Mouse (Mus musculus) forebrain, embryonic 13.5 days (tissue): Measurements from ENCODE around the gene Mgat2. TPM values are rescaled to one million over a fixed set of nuclear protein-coding genes. Genes with fewer than 3 reads are reported as not detected.
"Not testable (repeated sequence)": the region's sequence is repeated elsewhere in the genome, so short reads cannot be mapped to it uniquely, and the experiment has no call there.

Source experiments
- ATAC-seq: fragments of 200-750 bp; cut with Nextera tagmentation; 2 replicates; pipeline ENCODE4 v1.8.0; 2017
- H3K27ac ChIP-seq: fragments of 300-500 bp; sonication (generic); 2 replicates; pipeline ENCODE4 v1.5.1; 2015; ENCODE audit warnings: inconsistent platforms, mild to moderate bottlenecking, moderate library complexity
- H3K27me3 ChIP-seq: fragments of 300-500 bp; sonication (generic); 2 replicates; pipeline ENCODE4 v1.6.1; 2015; ENCODE audit warnings: mild to moderate bottlenecking, inconsistent platforms
- H3K36me3 ChIP-seq: fragments of 300-500 bp; sonication (generic); 2 replicates; pipeline ENCODE4 v1.6.1; 2015; ENCODE audit warnings: mild to moderate bottlenecking, inconsistent platforms; ENCODE audit not compliant: poor library complexity, severe bottlenecking
- H3K4me1 ChIP-seq: fragments of 300-500 bp; sonication (generic); 2 replicates; pipeline ENCODE4 v1.6.1; 2015; ENCODE audit warnings: inconsistent platforms
- H3K4me2 ChIP-seq: fragments of 300-500 bp; sonication (generic); 2 replicates; pipeline ENCODE4 v1.6.1; 2015; ENCODE audit warnings: inconsistent platforms, mild to moderate bottlenecking, moderate library complexity
- H3K4me3 ChIP-seq: fragments of 300-500 bp; sonication (generic); 2 replicates; pipeline ENCODE4 v1.5.1; 2015; ENCODE audit warnings: mild to moderate bottlenecking, inconsistent platforms
- H3K9ac ChIP-seq: fragments of 300-500 bp; sonication (generic); 2 replicates; pipeline ENCODE4 v1.6.1; 2015; ENCODE audit warnings: mild to moderate bottlenecking, inconsistent platforms
- H3K9me3 ChIP-seq: fragments of 300-500 bp; sonication (generic); replicated peaks from 2 replicates; pipeline ENCODE4 v1.6.1; 2016; ENCODE audit warnings: inconsistent platforms
- WGBS: fragments of 180-500 bp; shearing (Covaris S2); methylation state at CpG from one replicate; pipeline ENCODE4 v1.1.7; 2015; 5-methylcytosine and 5-hydroxymethylcytosine counted together
- polyA plus RNA-seq: library from polyadenylated mRNA; unstranded; fragments of >200 nt; fragmentation: Nextera tagmentation; extraction: Ambion mirVana; gene quantifications from 2 replicates; pipeline ENCODE4 v1.2.1, GENCODE M21; 2015

Mgat2 gene
- polyA plus RNA-seq, result 28.6 and 29.3 TPM in 2 replicates

- Histone ChIP-seq H3K27ac (peak within 1 kb of the TSS; percentile 84), H3K4me2 (peak within 1 kb of the TSS; percentile 98), H3K4me1 (peaks cover 32% of the 10 kb centered on the region), H3K36me3 (peaks cover 25% of the 10 kb centered on the region), H3K4me3 (peak within 1 kb of the TSS; percentile 89), H3K9ac (peak within 1 kb of the TSS; percentile 84), H3K9me3 (no peaks in the 10 kb centered on the region), H3K27me3 (no peaks in the 10 kb centered on the region)
- ATAC-seq, result peak; percentile 100
- under 1% methylated on average over 82 of the region's 84 CpGs for WGBS
Measured at GRCm38 (mm10) chr12:69183583-69184308, at the start of gene Mgat2, which contains the start of gene Rpl36al. Mgat2 (plus strand) TSS chr12:69184157. Rpl36al (minus strand) TSS chr12:69184083.

- no peak overlapping the region for H3K27ac ChIP-seq
- H3K36me3 ChIP-seq, result no peaks in the 10 kb centered on the region
- no peaks in the 10 kb centered on the region for H3K9me3 ChIP-seq
- no peak overlapping the region for H3K9ac ChIP-seq
- no peak for ATAC-seq
- H3K4me1 ChIP-seq, result no peaks in the 10 kb centered on the region
- no peaks in the 10 kb centered on the region for H3K27me3 ChIP-seq
- no peak overlapping the region for H3K4me2 ChIP-seq
- WGBS, result 91% methylated on average over 3 of the region's 3 CpGs
- H3K4me3 ChIP-seq, result no peak overlapping the region
Measured at GRCm38 (mm10) chr12:69139201-69139600, 44.8 kb upstream of the Mgat2 start.

- 92% methylated on average over 7 of the region's 7 CpGs for WGBS
- Histone ChIP-seq H3K4me2 (no peak overlapping the region), H3K4me1 (no peaks in the 10 kb centered on the region), H3K9me3 (no peaks in the 10 kb centered on the region), H3K36me3 (no peaks in the 10 kb centered on the region), H3K27me3 (no peaks in the 10 kb centered on the region), H3K9ac (no peak overlapping the region), H3K4me3 (no peak overlapping the region), H3K27ac (no peak overlapping the region)
- no peak for ATAC-seq
Measured at GRCm38 (mm10) chr12:69139841-69140240, 44.1 kb upstream of the Mgat2 start.

GRCm38 (mm10) chr12:69143460-69143859, 40.5 kb upstream of the Mgat2 start:
- ATAC-seq, result no peak
- Histone ChIP-seq H3K27ac (no peak overlapping the region), H3K36me3 (no peaks in the 10 kb centered on the region), H3K9me3 (no peaks in the 10 kb centered on the region), H3K4me2 (no peak overlapping the region), H3K4me1 (no peaks in the 10 kb centered on the region), H3K27me3 (no peaks in the 10 kb centered on the region), H3K4me3 (no peak overlapping the region), H3K9ac (no peak overlapping the region)
- 71% methylated on average over 6 of the region's 6 CpGs for WGBS

GRCm38 (mm10) chr12:69147166-69147735, 36.7 kb upstream of the Mgat2 start:
- H3K36me3 ChIP-seq, result no peaks in the 10 kb centered on the region
- no peaks in the 10 kb centered on the region for H3K4me1 ChIP-seq
- ATAC-seq, result no peak
- H3K4me2 ChIP-seq, result no peak overlapping the region
- no peak overlapping the region for H3K9ac ChIP-seq
- WGBS, result 92% methylated on average over 5 of the region's 5 CpGs
- no peaks in the 10 kb centered on the region for H3K27me3 ChIP-seq
- H3K4me3 ChIP-seq, result no peak overlapping the region
- H3K9me3 ChIP-seq, result no peaks in the 10 kb centered on the region
- H3K27ac ChIP-seq, result no peak overlapping the region

DNA sequence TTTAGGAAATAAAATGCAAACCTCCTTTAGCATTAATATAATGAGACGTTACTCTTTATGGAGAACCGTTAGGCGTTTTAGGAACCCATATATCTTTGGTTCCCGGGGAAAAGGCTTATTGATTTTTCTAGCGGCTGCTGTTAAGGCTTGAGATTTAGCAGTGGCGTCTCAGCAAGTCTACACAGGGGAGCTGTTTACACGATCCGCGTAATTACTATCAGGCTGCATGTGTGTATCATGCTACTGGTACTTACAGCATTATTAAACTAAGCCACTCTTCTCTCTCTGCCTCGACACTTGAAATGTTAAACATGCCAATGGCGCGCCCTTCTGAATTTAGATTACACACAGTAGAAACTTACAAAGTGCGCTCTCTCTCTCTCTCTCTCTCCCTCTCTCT, 33.9 kb upstream of the Mgat2 start:
- H3K27me3 ChIP-seq, result no peaks in the 10 kb centered on the region
- no peak overlapping the region for H3K4me3 ChIP-seq
- no peak overlapping the region for H3K9ac ChIP-seq
- H3K27ac ChIP-seq, result no peak overlapping the region
- WGBS, result 84% methylated on average over 13 of the region's 13 CpGs
- no peaks in the 10 kb centered on the region for H3K9me3 ChIP-seq
- H3K36me3 ChIP-seq, result peaks cover 4% of the 10 kb centered on the region; the same call in 1 of the 2 replicates
- H3K4me2 ChIP-seq, result no peak overlapping the region
- ATAC-seq, result no peak
- H3K4me1 ChIP-seq, result no peaks in the 10 kb centered on the region

DNA sequence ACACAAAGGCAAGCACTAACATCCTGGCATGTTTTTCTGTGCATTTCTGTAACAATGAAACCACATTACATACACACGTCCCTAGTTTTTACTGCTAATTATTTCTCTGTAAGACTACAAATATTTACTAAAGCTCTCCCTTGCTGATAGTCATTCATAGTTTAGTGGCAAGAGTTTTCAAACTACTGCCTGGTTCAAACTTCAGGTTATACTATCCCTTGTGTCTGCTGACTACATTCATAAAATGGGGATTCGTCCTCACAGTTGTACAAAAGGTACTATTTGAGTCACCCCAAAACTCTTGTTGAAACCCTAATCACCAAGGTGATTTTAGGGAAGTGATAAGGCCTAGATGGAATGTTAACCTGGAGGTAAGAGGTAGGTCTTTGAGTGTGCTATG, 28.0 kb upstream of the Mgat2 start:
- no peaks in the 10 kb centered on the region for H3K9me3 ChIP-seq
- no peak overlapping the region for H3K4me3 ChIP-seq
- H3K4me1 ChIP-seq, result peaks cover 6% of the 10 kb centered on the region
- no peak overlapping the region for H3K4me2 ChIP-seq
- peaks cover 23% of the 10 kb centered on the region for H3K36me3 ChIP-seq
- no peak overlapping the region for H3K9ac ChIP-seq
- no peaks in the 10 kb centered on the region for H3K27me3 ChIP-seq
- no peak overlapping the region for H3K27ac ChIP-seq
- ATAC-seq, result no peak
- WGBS, result 85% methylated on average over 2 of the region's 2 CpGs

DNA sequence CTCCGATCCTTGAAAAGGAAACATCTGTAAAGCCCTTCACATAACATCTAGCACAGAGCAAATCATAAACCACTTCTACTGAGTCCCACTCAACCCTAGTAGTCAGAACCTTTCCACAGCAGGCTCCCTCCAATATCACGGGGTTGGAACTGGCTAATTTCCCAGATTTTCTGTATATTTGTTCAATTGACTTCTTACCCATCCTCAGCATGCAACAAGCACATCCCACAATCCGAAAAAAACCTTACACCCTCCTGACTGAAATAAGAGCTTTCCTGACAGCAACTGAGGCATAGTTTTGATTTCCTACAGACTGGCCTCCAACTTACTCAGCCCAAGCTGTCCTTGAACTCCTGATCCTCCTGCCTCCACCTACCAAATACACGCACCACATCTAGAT, 27.5 kb upstream of the Mgat2 start:
- Histone ChIP-seq H3K4me2 (no peak overlapping the region), H3K4me1 (peaks cover 6% of the 10 kb centered on the region), H3K36me3 (peaks cover 23% of the 10 kb centered on the region), H3K27ac (no peak overlapping the region), H3K27me3 (no peaks in the 10 kb centered on the region), H3K9ac (no peak overlapping the region), H3K4me3 (no peak overlapping the region), H3K9me3 (no peaks in the 10 kb centered on the region)
- no peak for ATAC-seq
- 85% methylated on average over 4 of the region's 4 CpGs for WGBS

DNA sequence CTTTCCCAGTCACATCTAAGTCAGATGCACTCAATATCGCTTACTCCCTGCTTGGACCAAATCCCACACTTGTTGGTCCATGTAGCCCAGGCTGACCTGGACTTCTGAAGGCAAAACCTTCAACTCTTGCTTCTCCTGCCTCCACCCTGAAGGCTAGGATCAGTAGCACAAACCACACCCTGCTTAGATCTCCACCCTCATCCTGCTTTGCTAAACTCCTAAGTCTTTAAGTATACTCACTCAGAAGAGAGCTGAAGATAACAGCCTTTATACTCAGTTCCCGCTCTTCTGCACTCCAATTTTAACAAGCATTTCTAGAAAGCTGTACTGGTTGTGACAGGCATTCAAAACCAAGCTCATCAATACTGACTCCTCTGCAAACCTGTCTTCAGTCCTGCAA, 26.9 kb upstream of the Mgat2 start:
- H3K27ac ChIP-seq, result no peak overlapping the region
- ATAC-seq, result no peak
- peaks cover 6% of the 10 kb centered on the region for H3K4me1 ChIP-seq
- no peaks in the 10 kb centered on the region for H3K27me3 ChIP-seq
- no peak overlapping the region for H3K4me3 ChIP-seq
- H3K4me2 ChIP-seq, result no peak overlapping the region
- 98% methylated on average over 2 of the region's 2 CpGs for WGBS
- H3K9ac ChIP-seq, result no peak overlapping the region
- peaks cover 23% of the 10 kb centered on the region for H3K36me3 ChIP-seq
- no peaks in the 10 kb centered on the region for H3K9me3 ChIP-seq

DNA sequence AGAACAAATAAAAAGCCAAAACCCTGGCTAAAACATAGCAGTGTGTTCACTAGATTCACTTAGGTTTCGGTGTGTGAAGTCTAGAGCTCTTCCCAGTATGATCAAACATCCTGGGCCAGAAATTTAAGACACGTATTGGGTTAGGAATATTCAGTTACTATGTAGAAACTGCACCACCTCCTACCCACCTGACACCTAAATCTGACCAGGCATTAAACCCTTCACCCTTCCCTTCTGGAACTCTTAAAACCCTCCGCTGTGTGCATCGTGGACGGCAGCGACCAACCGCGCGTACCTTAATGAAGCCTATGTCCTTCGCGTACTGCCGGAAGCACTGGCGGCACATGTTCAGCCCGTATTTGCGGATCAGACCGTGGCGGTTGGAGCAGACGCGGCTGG, 25.6 kb upstream of the Mgat2 start:
- no peaks in the 10 kb centered on the region for H3K9me3 ChIP-seq
- peaks cover 6% of the 10 kb centered on the region for H3K4me1 ChIP-seq
- H3K36me3 ChIP-seq, result peaks cover 23% of the 10 kb centered on the region
- peak overlapping the region; percentile 70 for H3K4me2 ChIP-seq
- H3K9ac ChIP-seq, result peak overlapping the region; percentile 93
- H3K4me3 ChIP-seq, result peak overlapping the region; percentile 73
- H3K27ac ChIP-seq, result peak overlapping the region; percentile 92
- no peaks in the 10 kb centered on the region for H3K27me3 ChIP-seq
- under 1% methylated on average over 19 of the region's 19 CpGs for WGBS
- no peak for ATAC-seq

GRCm38 (mm10) chr12:69158765-69159577, 25.0 kb upstream of the Mgat2 start, which contains the start of gene Rps29:
Rps29 (minus strand) TSS chr12:69159186.
- H3K27ac ChIP-seq, result peak within 1 kb of the TSS; percentile 92
- peaks cover 23% of the 10 kb centered on the region for H3K36me3 ChIP-seq
- H3K9me3 ChIP-seq, H3K27me3 ChIP-seq, H3K4me1 ChIP-seq: not testable (repeated sequence)
- peak within 1 kb of the TSS; percentile 70 for H3K4me2 ChIP-seq
- peak within 1 kb of the TSS; percentile 93 for H3K9ac ChIP-seq
- peak; percentile 99 for ATAC-seq
- peak within 1 kb of the TSS; percentile 73 for H3K4me3 ChIP-seq
- WGBS, result under 1% methylated on average over 61 of the region's 68 CpGs

DNA sequence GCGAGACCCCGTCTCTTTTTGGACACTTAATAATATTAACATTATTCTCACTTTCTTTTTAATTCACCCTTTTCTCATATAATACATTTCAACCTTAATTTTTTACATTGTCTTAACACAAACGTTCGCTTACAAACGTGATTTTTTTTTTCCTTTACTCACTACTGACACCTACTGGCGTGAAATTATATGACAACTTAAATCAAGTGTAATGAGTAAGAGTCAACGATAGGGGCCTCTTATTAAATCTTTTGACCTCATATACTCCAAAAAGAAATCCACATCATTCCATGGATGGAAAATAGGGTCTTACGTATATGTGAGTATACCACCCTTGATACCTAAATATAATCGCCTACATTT, 24.4 kb upstream of the Mgat2 start:
- Histone ChIP-seq H3K27ac (no peak overlapping the region), H3K36me3 (peaks cover 22% of the 10 kb centered on the region), H3K4me1 (peaks cover 6% of the 10 kb centered on the region), H3K9ac (no peak overlapping the region), H3K4me2 (0 out of 2 replicates have a peak overlapping the region, but pooled peaks have one; percentile 25), H3K9me3 (no peaks in the 10 kb centered on the region), H3K27me3 (no peaks in the 10 kb centered on the region), H3K4me3 (no peak overlapping the region)
- ATAC-seq, result peak; percentile 2; the same call in 1 of the 2 replicates
- WGBS, result 6% methylated on average over 9 of the region's 9 CpGs
